ENCODE assay signal across 9 mouse cellular contexts in the genomic region with DNA sequence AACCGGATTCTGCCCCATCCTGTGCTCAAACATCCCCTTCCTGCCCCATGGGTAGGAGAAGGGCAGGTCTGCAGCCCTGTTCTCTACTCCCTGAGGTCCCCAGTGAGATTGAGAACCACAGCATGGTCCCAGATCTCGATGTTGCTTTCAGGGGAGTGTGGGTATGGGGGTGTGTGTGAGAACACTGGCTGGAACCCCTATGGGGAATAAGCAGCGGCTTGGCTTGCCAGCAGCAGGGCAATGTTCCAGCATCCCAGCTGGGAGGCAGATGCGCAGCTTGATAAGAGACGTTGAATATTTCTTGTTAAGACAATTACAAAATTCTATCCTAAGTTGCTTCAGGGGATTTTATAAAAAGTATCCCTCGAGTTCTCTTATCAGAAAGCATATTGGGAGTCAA. TPM values are rescaled to one million over a fixed set of nuclear protein-coding genes. Genes with fewer than 3 reads are reported as not detected.
DNase-seq lines count a peak whose midpoint lies in the region; ATAC-seq and TF ChIP-seq lines count a peak whose summit lies in the region.
"Had no signal": no experiment of that assay in that cellular context is flagged by ENCODE, and none has a peak within 500 bp of the region (broad histone marks: within the 10 kb centered on the region; RNA-seq: fewer than 3 reads in every experiment).

No protein-coding gene starts in this region.

- no peaks in the 10 kb centered on the region for H3K9me3 ChIP-seq in heart, embryonic 10.5 days
- H3K9me3 ChIP-seq in lung, postnatal 0 days (ENCODE audit: low read length), result no peaks in the 10 kb centered on the region
- H3K9me3 ChIP-seq: forebrain, embryonic 15.5 days; limb, embryonic 12.5 days had no signal

- H3K4me1 ChIP-seq in heart, embryonic 10.5 days, result peaks cover 3% of the 10 kb centered on the region
- H3K4me1 ChIP-seq in lung, postnatal 0 days (ENCODE audit: insufficient read depth, low read depth, low read length), result no peaks in the 10 kb centered on the region
- H3K4me1 ChIP-seq: forebrain, embryonic 15.5 days had no signal

- no peak for TF ChIP-seq EP300 in lung, postnatal 0 days (IDR thresholded peaks at IDR 0.05)

- H3K27me3 ChIP-seq in heart, embryonic 10.5 days (ENCODE audit: insufficient read depth, poor library complexity, severe bottlenecking), result no peaks in the 10 kb centered on the region
- no peaks in the 10 kb centered on the region for H3K27me3 ChIP-seq in lung, postnatal 0 days (replicated peaks; ENCODE audit: insufficient read depth, low read length)
- H3K27me3 ChIP-seq: forebrain, embryonic 15.5 days; limb, embryonic 12.5 days had no signal

- H3K27ac ChIP-seq in heart, embryonic 10.5 days, result no peak overlapping the region
- H3K27ac ChIP-seq in lung, postnatal 0 days (ENCODE audit: low read length), result no peak overlapping the region
- H3K27ac ChIP-seq: forebrain, embryonic 15.5 days; limb, embryonic 12.5 days had no signal

- no peak for TF ChIP-seq CTCF in lung, postnatal 0 days (IDR thresholded peaks at IDR 0.05)

- WGBS in heart, embryonic 10.5 days, result 69% methylated on average over 6 of the region's 6 CpGs
- WGBS in lung, postnatal 0 days, result 51% methylated on average over 6 of the region's 6 CpGs

- no peaks in the 10 kb centered on the region for H3K36me3 ChIP-seq in heart, embryonic 10.5 days
- no peaks in the 10 kb centered on the region for H3K36me3 ChIP-seq in lung, postnatal 0 days (ENCODE audit: insufficient read depth, low read length)
- H3K36me3 ChIP-seq: forebrain, embryonic 15.5 days; limb, embryonic 12.5 days had no signal

- ATAC-seq in lung, postnatal 0 days, result no peak
- peak; percentile 38; the same call in 1 of the 2 replicates for ATAC-seq in megakaryocyte-erythroid progenitor cell, adult 5-6 weeks (replicated peaks; ENCODE audit: low FRiP score, low TSS enrichment, poor library complexity, severe bottlenecking)
- ATAC-seq: forebrain, embryonic 15.5 days had no signal

- peak; percentile 21 for DNase-seq in heart, postnatal 4 days
- no peak for DNase-seq in heart, embryonic 10.5 days (ENCODE audit: low spot score)
- peak; percentile 54 for DNase-seq in lung, postnatal 0 days (ENCODE audit: low spot score)
- no peak for DNase-seq in lung, adult 18-20 months
- DNase-seq in gastrocnemius, postnatal 14 days, result peak; percentile 66
- no peak for DNase-seq in retina, postnatal 1 day

- intact Hi-C loops in gastrocnemius, postnatal 14 days (cut with DNase I; ENCODE audit: low total_unique reads), result no loop called here

- H3K4me3 ChIP-seq in heart, embryonic 10.5 days, result no peak overlapping the region
- H3K4me3 ChIP-seq in lung, postnatal 0 days (ENCODE audit: low read depth, low read length), result no peak overlapping the region
- H3K4me3 ChIP-seq: forebrain, embryonic 15.5 days; limb, embryonic 12.5 days had no signal

- no peak overlapping the region for H3K9ac ChIP-seq in lung, postnatal 0 days (replicated peaks; ENCODE audit: low read depth)
- H3K9ac ChIP-seq: forebrain, embryonic 15.5 days; limb, embryonic 12.5 days had no signal

- H3K4me2 ChIP-seq in lung, postnatal 0 days (replicated peaks; ENCODE audit: low read depth, low read length), result no peak overlapping the region
- H3K4me2 ChIP-seq: forebrain, embryonic 15.5 days; limb, embryonic 12.5 days had no signal

RNA-seq across cellular contexts. Expression of gene Dcbld2, which starts 53.7 kb away (rescaled TPM):
- total RNA-seq in heart, postnatal 4 days (2021), result 10 to 100 TPM; 36.3 to 38.7 TPM
- 12.2 and 13.2 TPM in 2 replicates for polyA plus RNA-seq in heart, embryonic 10.5 days (2016; fragmentation: Nextera tagmentation; extraction: Ambion mirVana)
- polyA plus RNA-seq in lung, postnatal 0 days (2015; fragmentation: Nextera tagmentation; extraction: Ambion mirVana), result 3.3 and 4.7 TPM in 2 replicates
- total RNA-seq in gastrocnemius, postnatal 14 days (2021), result 10 to 100 TPM in 1 of 2 experiments, 1 to 10 TPM in 1; 8.6 to 12.9 TPM
- total RNA-seq in megakaryocyte-erythroid progenitor cell, adult 5-6 weeks (2014; fragmentation: Nextera tagmentation), result 0.49 and 9.2 TPM in 2 replicates
- total RNA-seq in megakaryocyte-erythroid progenitor cell, adult 5-6 weeks (2017), result 0.27 and 2.0 TPM in 2 replicates

Comparison
In these comparisons a context has a peak if more than half of its experiments do, and no peak if none do; other contexts are left out.
1. DNase-seq: peak in heart, postnatal 4 days (single experiment), lung, postnatal 0 days (single experiment) and gastrocnemius, postnatal 14 days (single experiment); none in heart, embryonic 10.5 days (single experiment), lung, adult 18-20 months (0 of 2) and retina, postnatal 1 day (single experiment).